Mouse (Mus musculus): ENCODE results near the gene Tal1. TPM values are rescaled to one million over a fixed set of nuclear protein-coding genes. Genes with fewer than 3 reads are reported as not detected.

Tal1 gene
- total RNA-seq, 2 experiments from 2014 or later = 9.5 to 12.1 TPM

GRCm38 (mm10) chr4:115097146-115097496, 40.9 kb downstream of the Tal1 start:
- no peak; the same call in 1 of the 2 replicates for ATAC-seq (replicated peaks; ENCODE audit: poor library complexity, severe bottlenecking)

GRCm38 (mm10) chr4:115101682-115102081, 45.5 kb downstream of the Tal1 start:
- ATAC-seq (replicated peaks; ENCODE audit: poor library complexity, severe bottlenecking) = peak; percentile 83

GRCm38 (mm10) chr4:115103510-115103909, 47.3 kb downstream of the Tal1 start:
- no peak for ATAC-seq (replicated peaks; ENCODE audit: poor library complexity, severe bottlenecking)

GRCm38 (mm10) chr4:115111167-115111566, 54.9 kb downstream of the Tal1 start:
- ATAC-seq (replicated peaks; ENCODE audit: poor library complexity, severe bottlenecking) = no peak

- no peak for ATAC-seq (replicated peaks; ENCODE audit: poor library complexity, severe bottlenecking)
Observed at GRCm38 (mm10) chr4:115113266-115113665, 57.0 kb downstream of the Tal1 start.

- ATAC-seq (replicated peaks; ENCODE audit: poor library complexity, severe bottlenecking) = peak; percentile 38; the same call in 1 of the 2 replicates
Observed at GRCm38 (mm10) chr4:115119642-115120041, 63.4 kb downstream of the Tal1 start.

GRCm38 (mm10) chr4:115121162-115121561, 64.9 kb downstream of the Tal1 start:
- peak; percentile 72 for ATAC-seq (replicated peaks; ENCODE audit: poor library complexity, severe bottlenecking)

Other genes starting within 250 kb of the Tal1 start
- gene Gm12830, start 234.7 kb upstream of the Tal1 start, total RNA-seq (2014; fragmentation: Nextera tagmentation) = not detected in 2 replicates
- gene Gm12830, start 234.7 kb upstream of the Tal1 start, total RNA-seq (2017) = not detected in 2 replicates
- gene Foxd2, start 147.6 kb upstream of the Tal1 start, total RNA-seq (2014; fragmentation: Nextera tagmentation) = 0.32 and 1.0 TPM in 2 replicates
- gene Foxd2, start 147.6 kb upstream of the Tal1 start, total RNA-seq (2017) = 0.30 and 1.3 TPM in 2 replicates
- gene Foxe3, start 130.4 kb upstream of the Tal1 start, total RNA-seq (2014; fragmentation: Nextera tagmentation) = not detected in 2 replicates
- gene Foxe3, start 130.4 kb upstream of the Tal1 start, total RNA-seq (2017) = not detected in 2 replicates
- 68.3 and 74.7 TPM in 2 replicates for gene Cmpk1, start 69.2 kb upstream of the Tal1 start, total RNA-seq (2014; fragmentation: Nextera tagmentation)
- gene Cmpk1, start 69.2 kb upstream of the Tal1 start, total RNA-seq (2017) = 183 and 233 TPM in 2 replicates
- 20.3 and 20.4 TPM in 2 replicates for gene Stil, start 56.3 kb upstream of the Tal1 start, total RNA-seq (2014; fragmentation: Nextera tagmentation)
- gene Stil, start 56.3 kb upstream of the Tal1 start, total RNA-seq (2017) = 18.4 and 21.7 TPM in 2 replicates
- 0.92 TPM in 1 of 2 replicates, not detected in the other for gene Pdzk1ip1, start 32.3 kb downstream of the Tal1 start, total RNA-seq (2014; fragmentation: Nextera tagmentation)
- gene Pdzk1ip1, start 32.3 kb downstream of the Tal1 start, total RNA-seq (2017) = 3.8 TPM in 1 of 2 replicates, not detected in the other
- not detected in 2 replicates for gene Cyp4x1, start 77.9 kb downstream of the Tal1 start, total RNA-seq (2014; fragmentation: Nextera tagmentation)
- not detected in 2 replicates for gene Cyp4x1, start 77.9 kb downstream of the Tal1 start, total RNA-seq (2017)
- not detected in 2 replicates for gene Cyp4a29, start 185.7 kb downstream of the Tal1 start, total RNA-seq (2014; fragmentation: Nextera tagmentation)
- gene Cyp4a29, start 185.7 kb downstream of the Tal1 start, total RNA-seq (2017) = not detected in 2 replicates
- not detected in 2 replicates for gene Cyp4a12a, start 242.6 kb downstream of the Tal1 start, total RNA-seq (2014; fragmentation: Nextera tagmentation)
- gene Cyp4a12a, start 242.6 kb downstream of the Tal1 start, total RNA-seq (2017) = not detected in 2 replicates